Mouse (Mus musculus): ENCODE data around the gene Fads1. TPM values are rescaled to one million over a fixed set of nuclear protein-coding genes. Genes with fewer than 3 reads are reported as not detected.

Fads1 gene
- polyA plus RNA-seq, 1 experiment from 2014 or later = 36.3 TPM

GRCm38 (mm10) chr19:10195252-10195651 lies 12.6 kb downstream of the Fads1 start:
- Histone ChIP-seq H3K27ac (replicated peaks) (no peak overlapping the region; the same call in 1 of the 2 replicates), H3K4me1 (replicated peaks; ENCODE audit: control insufficient read depth, insufficient read depth) (no peaks in the 10 kb centered on the region), H3K4me3 (ENCODE audit: low read depth, low read length) (no peak overlapping the region), H3K36me3 (ENCODE audit: control insufficient read depth, insufficient read depth, low read length) (peaks cover 29% of the 10 kb centered on the region), H3K4me2 (replicated peaks; ENCODE audit: low read depth) (no peak overlapping the region), H3K27me3 (ENCODE audit: control insufficient read depth, insufficient read depth, low read length) (no peaks in the 10 kb centered on the region), H3K9ac (ENCODE audit: low read length) (no peak overlapping the region), H3K9me3 (ENCODE audit: control insufficient read depth, low read length) (no peaks in the 10 kb centered on the region)
- no peak for DNase-seq (ENCODE audit: low spot score)
- 54% methylated on average over 5 of the region's 5 CpGs for WGBS
- ATAC-seq (ENCODE audit: low FRiP score, low TSS enrichment) = no peak
- TF ChIP-seq CTCF (IDR thresholded peaks at IDR 0.05; ENCODE audit: low read depth) (no peak), EP300 (optimal IDR thresholded peaks at IDR 0.05) (no peak)

GRCm38 (mm10) chr19:10197130-10197529 lies 14.4 kb downstream of the Fads1 start:
- no peak for DNase-seq (ENCODE audit: low spot score)
- no peak overlapping the region for H3K9ac ChIP-seq (ENCODE audit: low read length)
- ATAC-seq (ENCODE audit: low FRiP score, low TSS enrichment) = no peak
- 0 out of 2 replicates have a peak overlapping the region, but pooled peaks have one; percentile 24 for H3K27ac ChIP-seq (replicated peaks)
- TF ChIP-seq CTCF (IDR thresholded peaks at IDR 0.05; ENCODE audit: low read depth) (no peak), EP300 (optimal IDR thresholded peaks at IDR 0.05) (no peak)
- H3K9me3 ChIP-seq (ENCODE audit: control insufficient read depth, low read length) = no peaks in the 10 kb centered on the region
- no peak overlapping the region for H3K4me3 ChIP-seq (ENCODE audit: low read depth, low read length)
- no peaks in the 10 kb centered on the region for H3K27me3 ChIP-seq (ENCODE audit: control insufficient read depth, insufficient read depth, low read length)
- 83% methylated on average over 4 of the region's 4 CpGs for WGBS
- H3K36me3 ChIP-seq (ENCODE audit: control insufficient read depth, insufficient read depth, low read length) = peaks cover 29% of the 10 kb centered on the region
- H3K4me2 ChIP-seq (replicated peaks; ENCODE audit: low read depth) = no peak overlapping the region
- no peaks in the 10 kb centered on the region for H3K4me1 ChIP-seq (replicated peaks; ENCODE audit: control insufficient read depth, insufficient read depth)

- peaks cover 25% of the 10 kb centered on the region for H3K36me3 ChIP-seq (ENCODE audit: control insufficient read depth, insufficient read depth, low read length)
- H3K9me3 ChIP-seq (ENCODE audit: control insufficient read depth, low read length) = no peaks in the 10 kb centered on the region
- H3K4me1 ChIP-seq (replicated peaks; ENCODE audit: control insufficient read depth, insufficient read depth) = no peaks in the 10 kb centered on the region
- no peaks in the 10 kb centered on the region for H3K27me3 ChIP-seq (ENCODE audit: control insufficient read depth, insufficient read depth, low read length)
- TF ChIP-seq EP300 (optimal IDR thresholded peaks at IDR 0.05) = no peak
- TF ChIP-seq CTCF (IDR thresholded peaks at IDR 0.05; ENCODE audit: low read depth) = no peak
- no peak overlapping the region for H3K27ac ChIP-seq (replicated peaks)
- no peak for ATAC-seq (ENCODE audit: low FRiP score, low TSS enrichment)
- DNase-seq (ENCODE audit: low spot score) = no peak
- WGBS = 64% methylated on average over 2 of the region's 2 CpGs
- no peak overlapping the region for H3K9ac ChIP-seq (ENCODE audit: low read length)
- no peak overlapping the region for H3K4me3 ChIP-seq (ENCODE audit: low read depth, low read length)
- H3K4me2 ChIP-seq (replicated peaks; ENCODE audit: low read depth) = no peak overlapping the region
Measured at GRCm38 (mm10) chr19:10198286-10198685, 15.6 kb downstream of the Fads1 start.

- H3K4me1 ChIP-seq (replicated peaks; ENCODE audit: control insufficient read depth, insufficient read depth) = no peaks in the 10 kb centered on the region
- TF ChIP-seq EP300 (optimal IDR thresholded peaks at IDR 0.05) = no peak
- TF ChIP-seq CTCF (IDR thresholded peaks at IDR 0.05; ENCODE audit: low read depth) = peak; percentile 94
- peaks cover 24% of the 10 kb centered on the region for H3K36me3 ChIP-seq (ENCODE audit: control insufficient read depth, insufficient read depth, low read length)
- H3K4me3 ChIP-seq (ENCODE audit: low read depth, low read length) = no peak overlapping the region
- no peak overlapping the region for H3K9ac ChIP-seq (ENCODE audit: low read length)
- H3K9me3 ChIP-seq (ENCODE audit: control insufficient read depth, low read length) = no peaks in the 10 kb centered on the region
- peak; percentile 61; the same call in 1 of the 2 replicates for ATAC-seq (ENCODE audit: low FRiP score, low TSS enrichment)
- H3K27me3 ChIP-seq (ENCODE audit: control insufficient read depth, insufficient read depth, low read length) = no peaks in the 10 kb centered on the region
- no peak overlapping the region for H3K4me2 ChIP-seq (replicated peaks; ENCODE audit: low read depth)
- no peak overlapping the region for H3K27ac ChIP-seq (replicated peaks)
- WGBS = 27% methylated on average over 3 of the region's 3 CpGs
- peak; percentile 84 for DNase-seq (ENCODE audit: low spot score)
Measured at GRCm38 (mm10) chr19:10198723-10199122, 16.0 kb downstream of the Fads1 start.

- WGBS = 2% methylated on average over 23 of the region's 23 CpGs
- Histone ChIP-seq H3K27ac (replicated peaks) (peak overlapping the region; percentile 88), H3K27me3 (ENCODE audit: control insufficient read depth, insufficient read depth, low read length) (no peaks in the 10 kb centered on the region), H3K36me3 (ENCODE audit: control insufficient read depth, insufficient read depth, low read length) (peaks cover 12% of the 10 kb centered on the region), H3K4me1 (replicated peaks; ENCODE audit: control insufficient read depth, insufficient read depth) (no peaks in the 10 kb centered on the region), H3K4me3 (ENCODE audit: low read depth, low read length) (peak overlapping the region; percentile 84), H3K9me3 (ENCODE audit: control insufficient read depth, low read length) (no peaks in the 10 kb centered on the region), H3K9ac (ENCODE audit: low read length) (peak overlapping the region; percentile 85), H3K4me2 (replicated peaks; ENCODE audit: low read depth) (peak overlapping the region; percentile 87)
- peak; percentile 43 for ATAC-seq (ENCODE audit: low FRiP score, low TSS enrichment)
- TF ChIP-seq CTCF (IDR thresholded peaks at IDR 0.05; ENCODE audit: low read depth) (no peak), EP300 (optimal IDR thresholded peaks at IDR 0.05) (no peak)
- DNase-seq (ENCODE audit: low spot score) = no peak
Measured at GRCm38 (mm10) chr19:10203146-10203847, 20.6 kb downstream of the Fads1 start.

Data from stomach, postnatal 0 days (tissue).